Mouse (Mus musculus): ENCODE data around the gene Catsperd.

The Catsperd gene

GRCm38 (mm10) chr17:56627530-56628277 is at the start of gene Catsperd:
Catsperd (plus strand) TSS chr17:56628143.
- DNase-seq (ENCODE audit: low spot score in 2 of 2): peak in 1 of 2 experiments; percentile 28

DNA sequence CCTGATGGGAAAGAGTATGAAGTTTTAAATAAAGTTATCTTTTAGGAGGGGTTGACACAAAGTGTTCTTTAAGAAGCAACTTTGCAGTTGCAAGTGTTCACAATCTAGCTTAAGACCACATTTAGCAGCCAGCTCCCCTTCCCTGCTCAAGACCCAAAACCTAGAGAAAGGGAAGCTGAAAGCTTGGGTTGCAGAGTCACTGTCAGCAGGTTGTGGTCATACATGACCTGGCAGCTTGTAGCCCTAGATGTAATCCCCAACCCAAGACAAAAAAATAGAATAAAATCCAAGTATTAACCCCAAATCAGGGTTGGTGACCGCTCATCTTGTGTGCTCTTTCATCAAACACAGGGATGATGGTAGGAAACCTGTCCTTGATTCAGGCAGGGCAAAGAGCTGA is 44.9 kb upstream of the Catsperd start:
- DNase-seq (ENCODE audit: low spot score in 2 of 2): no peak

DNA sequence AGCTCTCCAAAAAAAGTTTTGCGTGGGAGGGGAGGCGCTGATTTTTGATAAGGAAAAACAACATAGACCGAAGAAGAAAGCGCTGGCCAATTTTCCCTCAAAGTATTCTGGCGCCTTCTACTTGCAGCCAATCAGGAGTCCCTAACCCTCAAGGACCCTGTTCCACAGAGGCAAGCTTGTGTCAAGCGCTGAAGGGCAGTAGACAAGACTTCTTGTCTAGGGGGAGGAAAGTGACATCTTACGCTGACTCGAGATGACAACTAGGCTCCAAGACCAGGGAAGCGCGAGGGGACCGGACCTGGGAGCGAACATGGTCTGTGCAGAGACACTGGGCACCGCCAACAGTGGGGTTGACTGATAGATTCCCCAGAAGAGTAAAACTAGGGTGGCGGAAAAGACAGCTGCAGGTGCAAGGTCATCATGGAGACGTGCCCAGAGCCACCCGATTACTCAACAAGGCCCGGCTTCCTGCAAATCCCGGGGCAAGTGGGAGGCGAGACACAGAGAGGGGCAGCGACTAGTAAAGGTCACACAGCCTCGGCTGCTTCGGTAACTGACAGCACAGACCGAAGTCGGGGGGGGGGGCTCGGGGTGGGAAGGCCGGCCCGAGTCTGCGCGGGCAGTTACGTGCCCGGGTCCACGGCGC is 44.2 kb upstream of the Catsperd start:
- peak; percentile 51 to 62 for DNase-seq (ENCODE audit: low spot score in 2 of 2)

DNA sequence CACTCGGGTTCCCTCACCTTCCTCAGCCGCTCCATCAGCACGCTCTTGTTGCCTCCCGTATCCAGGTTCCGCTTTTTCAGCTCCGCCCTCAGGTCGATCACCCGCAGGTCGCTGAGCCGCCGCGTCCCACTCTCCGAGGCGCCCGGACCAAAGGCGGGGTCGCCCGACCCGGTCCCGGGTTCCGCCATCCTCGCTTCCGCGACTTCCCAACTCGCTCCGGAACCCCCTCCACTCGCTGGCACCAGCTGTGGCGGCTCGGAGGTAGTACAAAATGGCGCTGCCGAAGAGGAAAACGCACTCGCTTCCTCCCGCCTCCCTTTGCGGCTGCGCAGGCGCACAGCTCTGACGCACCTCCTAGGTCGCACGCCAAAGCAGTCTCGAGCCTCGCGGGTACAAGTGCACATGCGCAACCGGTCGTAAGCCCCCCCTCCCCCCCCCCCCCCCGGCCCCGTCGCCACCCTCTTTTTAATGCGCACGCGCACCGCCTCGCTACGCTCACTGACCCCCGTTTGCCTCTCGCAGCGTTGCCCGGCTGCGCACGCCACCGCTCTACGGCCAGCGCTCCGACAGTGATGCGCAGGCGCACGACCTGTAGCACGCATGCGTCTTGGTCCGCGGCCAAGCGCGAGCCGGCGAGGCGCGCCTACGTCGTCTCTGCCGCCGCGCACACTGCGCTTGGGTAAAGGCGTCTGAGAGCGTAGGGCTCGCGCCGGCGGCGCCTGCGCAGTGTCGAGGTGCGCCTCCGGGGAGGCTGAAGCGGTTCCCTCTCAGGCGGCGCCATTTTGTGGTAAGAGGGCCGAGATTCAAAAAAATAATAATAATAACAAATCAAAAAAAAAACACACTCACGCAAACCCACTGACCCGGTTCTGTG is 43.4 kb upstream of the Catsperd start, which contains the start of the genes Safb2 and Safb:
Gene Safb2 (minus strand): TSS at position 329 of the 874 bp plus-strand sequence.
Gene Safb (plus strand): TSS at position 569 of the 874 bp plus-strand sequence.
- DNase-seq (ENCODE audit: low spot score in 2 of 2): peak; percentile 97 to 99

DNA sequence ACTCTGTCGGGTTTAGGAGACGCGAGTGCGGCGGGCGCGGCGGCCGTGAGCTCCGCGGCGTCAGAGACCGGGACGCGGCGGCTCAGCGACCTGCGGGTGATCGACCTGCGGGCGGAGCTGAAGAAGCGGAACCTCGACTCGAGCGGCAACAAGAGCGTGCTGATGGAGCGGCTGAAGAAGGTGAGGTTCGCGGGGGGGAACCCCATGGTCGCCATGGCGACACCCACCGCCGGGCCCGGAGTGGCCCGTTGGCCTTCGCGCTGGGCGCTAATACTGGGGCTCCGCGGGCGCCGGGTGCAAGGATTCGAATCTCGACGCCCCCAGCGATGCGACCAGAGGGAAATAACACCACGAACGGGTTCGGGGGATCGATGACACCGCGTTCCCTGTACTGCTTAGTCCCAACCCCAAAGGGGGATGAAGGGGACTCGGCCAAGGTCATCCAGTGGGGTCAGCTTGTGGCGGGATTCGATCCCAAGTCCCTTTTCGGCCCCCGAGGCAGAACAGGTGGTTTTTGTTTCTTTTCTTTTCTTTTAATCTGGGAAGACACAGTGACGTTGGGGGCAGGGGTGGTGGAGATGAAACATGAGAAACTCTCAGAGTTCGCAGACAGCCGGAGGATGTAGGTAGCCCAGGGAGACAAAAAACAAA is 42.6 kb upstream of the Catsperd start:
- peak; percentile 75 to 80 for DNase-seq (ENCODE audit: low spot score in 2 of 2)

DNA sequence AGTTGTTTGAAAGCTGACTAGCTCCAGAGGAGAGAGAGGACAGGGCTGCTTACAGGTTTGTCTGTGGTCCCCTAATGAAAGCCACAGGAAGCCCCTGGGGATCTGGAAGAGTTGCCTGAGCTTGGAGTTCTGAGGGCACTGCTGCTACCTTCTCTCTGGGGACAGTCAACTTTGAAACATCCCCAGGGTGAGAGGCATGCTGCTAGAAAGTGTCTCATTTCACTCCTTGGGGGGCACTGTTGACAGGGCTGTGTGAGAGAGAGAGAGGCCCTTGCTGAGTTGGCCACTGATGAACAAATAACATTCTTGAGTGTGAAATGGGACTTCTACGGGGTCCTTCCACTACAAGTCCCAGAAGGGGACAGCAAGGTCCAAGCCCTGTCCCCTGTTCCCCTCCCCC is 40.2 kb upstream of the Catsperd start:
- no peak for DNase-seq (ENCODE audit: low spot score in 2 of 2)

- no peak for DNase-seq (ENCODE audit: low spot score in 2 of 2)
Observed at GRCm38 (mm10) chr17:56588921-56589320, 39.0 kb upstream of the Catsperd start.

- DNase-seq (ENCODE audit: low spot score in 2 of 2): no peak
Observed at GRCm38 (mm10) chr17:56592553-56592952, 35.4 kb upstream of the Catsperd start.

DNA sequence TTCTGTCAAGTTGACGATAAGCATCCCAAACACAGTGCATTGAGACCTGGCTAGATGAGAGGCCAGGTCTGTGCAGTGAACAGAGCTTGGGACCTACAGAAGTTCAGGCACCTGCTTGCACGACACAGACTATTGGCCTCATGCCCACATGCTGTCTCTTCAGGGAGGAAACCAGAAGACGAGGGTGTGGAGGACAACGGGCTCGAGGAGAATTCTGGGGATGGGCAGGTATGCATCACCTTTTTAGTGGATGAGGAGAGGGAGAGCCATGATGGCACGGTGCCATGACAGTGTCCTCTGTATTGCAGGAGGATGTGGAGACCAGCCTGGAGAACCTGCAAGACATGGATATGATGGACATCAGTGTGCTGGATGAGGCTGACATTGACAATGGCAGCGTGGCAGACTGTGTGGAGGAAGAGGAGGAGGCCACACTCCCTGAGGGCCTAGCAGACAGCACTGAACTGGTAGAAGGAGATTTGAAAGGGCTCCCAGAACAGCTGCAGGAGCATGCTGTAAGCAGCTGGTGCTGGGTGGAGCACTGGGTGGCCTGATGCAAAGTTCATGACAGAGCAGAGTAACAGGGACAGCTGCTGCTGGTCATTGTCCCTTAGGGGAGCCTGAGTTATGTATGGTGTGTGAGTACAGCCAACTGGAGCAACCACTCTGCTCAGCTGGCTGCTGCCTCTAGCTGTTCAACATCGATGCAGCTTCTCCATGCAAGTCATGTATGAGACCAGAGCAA is 34.2 kb upstream of the Catsperd start:
- no peak for DNase-seq (ENCODE audit: low spot score in 2 of 2)

DNA sequence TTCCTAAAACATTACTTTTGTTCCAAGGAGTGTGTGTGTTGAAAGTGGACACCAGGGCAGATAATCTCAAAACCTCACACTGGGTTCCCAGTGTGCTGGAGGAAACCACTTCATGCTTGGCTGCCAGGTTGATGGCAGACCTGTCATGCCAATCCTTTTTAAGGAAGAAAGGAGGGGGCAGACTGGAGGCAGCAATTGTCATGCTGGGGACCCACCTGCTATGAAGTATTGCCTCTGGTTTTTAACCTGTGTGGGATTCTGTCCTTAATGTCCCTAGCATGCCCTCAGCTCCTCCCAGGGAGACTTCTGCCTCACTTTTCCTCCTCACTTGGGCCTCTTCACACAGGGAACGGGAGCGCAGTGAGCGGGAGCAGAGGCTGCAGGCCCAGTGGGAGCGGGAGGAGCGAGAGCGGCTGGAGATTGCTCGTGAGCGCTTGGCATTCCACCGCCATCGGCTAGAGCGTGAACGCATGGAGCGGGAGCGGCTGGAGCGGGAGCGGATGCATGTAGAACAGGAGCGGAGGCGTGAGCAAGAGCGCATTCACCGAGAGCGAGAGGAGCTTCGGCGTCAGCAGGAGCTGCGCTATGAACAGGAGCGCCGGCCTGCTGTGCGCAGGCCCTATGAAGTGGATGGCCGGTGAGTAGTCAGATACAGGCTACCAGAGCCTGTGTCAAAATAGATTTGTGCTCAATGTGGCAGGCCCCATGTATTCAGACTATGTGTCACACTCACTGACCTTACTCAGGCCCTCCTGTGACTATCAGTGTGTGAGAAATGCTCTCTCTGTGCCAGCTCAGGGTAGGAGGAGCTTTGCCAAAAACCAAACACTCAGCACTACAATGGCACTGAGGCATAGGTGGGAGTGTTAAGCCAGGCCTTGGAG is 24.5 kb upstream of the Catsperd start:
- DNase-seq (ENCODE audit: low spot score in 2 of 2): no peak

DNA sequence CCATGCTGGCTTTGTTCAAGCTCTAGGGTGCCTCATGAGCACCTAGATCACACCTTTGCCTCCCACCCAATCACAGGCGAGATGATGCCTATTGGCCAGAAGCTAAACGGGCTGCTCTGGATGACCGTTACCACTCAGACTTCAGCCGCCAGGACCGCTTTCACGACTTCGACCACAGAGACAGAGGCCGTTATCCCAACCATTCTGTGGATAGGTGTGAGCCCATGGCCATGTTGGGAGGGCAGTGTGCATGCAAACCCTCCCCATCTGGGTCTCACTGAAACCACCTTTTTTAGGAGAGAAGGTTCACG is 23.9 kb upstream of the Catsperd start:
- DNase-seq (ENCODE audit: low spot score in 2 of 2): no peak

DNA sequence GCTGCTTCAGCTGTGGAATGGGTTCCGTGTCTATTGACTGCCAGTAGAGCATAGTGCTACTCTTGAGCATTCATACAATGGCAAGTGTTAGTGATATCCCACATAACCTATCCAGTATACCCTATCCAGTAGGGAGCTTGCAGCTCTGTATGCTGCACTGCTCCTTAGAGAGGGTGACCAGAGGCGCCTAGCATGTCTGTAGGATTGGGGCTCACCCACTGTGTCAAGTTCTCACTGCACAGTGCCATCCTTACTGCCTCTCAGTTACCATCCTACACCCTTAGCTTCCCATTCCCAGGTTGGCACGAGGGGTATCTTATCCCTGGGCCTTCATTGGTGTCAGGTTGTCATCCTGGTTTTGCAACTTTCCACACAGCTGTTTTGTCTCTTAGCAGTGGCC is 23.5 kb upstream of the Catsperd start:
- no peak for DNase-seq (ENCODE audit: low spot score in 2 of 2)

GRCm38 (mm10) chr17:56605431-56605830 is 22.5 kb upstream of the Catsperd start:
- no peak for DNase-seq (ENCODE audit: low spot score in 2 of 2)

GRCm38 (mm10) chr17:56607521-56608062 is 20.4 kb upstream of the Catsperd start:
- no peak for DNase-seq (ENCODE audit: low spot score in 2 of 2)

- DNase-seq (ENCODE audit: low spot score in 2 of 2): peak in 1 of 2 experiments; percentile 34
Observed at GRCm38 (mm10) chr17:56608699-56609098, 19.2 kb upstream of the Catsperd start.

GRCm38 (mm10) chr17:56609452-56610171 is 18.3 kb upstream of the Catsperd start, which contains the start of gene 2410015M20Rik:
2410015M20Rik (minus strand) TSS chr17:56609771.
- peak; percentile 90 to 96 for DNase-seq (ENCODE audit: low spot score in 2 of 2)

- DNase-seq (ENCODE audit: low spot score in 2 of 2): no peak
Observed at GRCm38 (mm10) chr17:56611323-56611722, 16.6 kb upstream of the Catsperd start.

GRCm38 (mm10) chr17:56611861-56612564 is 15.9 kb upstream of the Catsperd start:
- peak; percentile 51 to 75 for DNase-seq (ENCODE audit: low spot score in 2 of 2)
